Mouse (Mus musculus) CH12.LX (cell line): ENCODE results near the gene Ncoa5.

Experiments
- GABPA ChIP-seq: IDR thresholded peaks from 2 replicates; pipeline ENCODE4 v1.6.1; 2012; ENCODE audit warnings: low read depth, low read length, improper control_type of control experiment, inconsistent platforms; ENCODE audit not compliant: insufficient replicate concordance
- ZC3H11A ChIP-seq: IDR thresholded peaks from 2 replicates; pipeline ENCODE4 v1.6.1; 2012; ENCODE audit warnings: low read depth, mild to moderate bottlenecking, inconsistent platforms, low read length, improper control_type of control experiment
- ZNF384 ChIP-seq: IDR thresholded peaks from 2 replicates; pipeline ENCODE4 v1.6.1; 2012; ENCODE audit warnings: low read depth, low read length, improper control_type of control experiment, inconsistent platforms

DNA sequence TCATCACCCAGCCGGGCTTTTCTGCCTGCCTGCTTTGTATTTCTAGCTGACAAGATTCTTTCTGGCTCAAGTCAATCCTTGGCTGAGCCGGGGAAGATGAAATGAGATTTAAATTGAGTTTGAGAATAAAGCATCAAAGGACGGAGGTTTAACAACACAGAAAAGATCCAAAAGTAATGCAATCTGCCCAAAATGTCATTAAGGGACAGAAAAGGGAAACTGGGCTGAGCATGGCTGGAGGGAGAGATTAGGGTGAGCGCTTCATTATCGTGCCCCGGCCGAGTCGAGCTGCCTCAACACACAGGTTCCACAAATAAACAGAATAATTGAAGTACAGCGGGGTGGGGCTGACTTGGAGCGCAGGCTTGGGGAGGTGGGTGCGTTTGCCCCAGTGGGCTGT, 16.9 kb upstream of the Ncoa5 start:
- TF ChIP-seq GABPA = no peak
- no peak for TF ChIP-seq ZC3H11A
- TF ChIP-seq ZNF384 = no peak
